Mouse (Mus musculus) CH12.LX (cell line): ENCODE measurements around the gene Muc3.

Experiments used
- CTCF ChIP-seq, 2 experiments: IDR thresholded peaks in 1 of 2; conservative IDR thresholded peaks in 1 of 2; 2 replicates each; pipeline ENCODE4 v1.5.1; 2011 to 2012; ENCODE audit warnings: low read depth in 2 of 2, low read length in 2 of 2, improper control_type of control experiment in 1 of 2, inconsistent platforms in 1 of 2, mild to moderate bottlenecking in 1 of 2, moderate library complexity in 1 of 2
- GABPA ChIP-seq: IDR thresholded peaks from 2 replicates; pipeline ENCODE4 v1.6.1; 2012; ENCODE audit warnings: low read depth, low read length, improper control_type of control experiment, inconsistent platforms; ENCODE audit not compliant: insufficient replicate concordance
- MEF2A ChIP-seq: IDR thresholded peaks from 2 replicates; pipeline ENCODE4 v1.6.1; 2014; ENCODE audit warnings: low read depth, mild to moderate bottlenecking, inconsistent platforms, low read length, improper control_type of control experiment, borderline replicate concordance
- NELFE ChIP-seq: IDR thresholded peaks from 2 replicates; pipeline ENCODE4 v1.6.1; 2011; ENCODE audit warnings: low read depth, low read length, improper control_type of control experiment
- POLR2A ChIP-seq: IDR thresholded peaks from 2 replicates; pipeline ENCODE4 v1.6.1; 2011; ENCODE audit warnings: low read depth, mild to moderate bottlenecking, improper control_type of control experiment, low read length
- RCOR1 ChIP-seq: conservative IDR thresholded peaks from 2 replicates; pipeline ENCODE4 v1.6.1; 2012; ENCODE audit warnings: low read depth, mild to moderate bottlenecking, inconsistent platforms, low read length, improper control_type of control experiment
- ZC3H11A ChIP-seq: IDR thresholded peaks from 2 replicates; pipeline ENCODE4 v1.6.1; 2012; ENCODE audit warnings: low read depth, mild to moderate bottlenecking, inconsistent platforms, low read length, improper control_type of control experiment
- ZKSCAN1 ChIP-seq: IDR thresholded peaks from 2 replicates; pipeline ENCODE4 v1.6.1; 2012; ENCODE audit warnings: low read depth, inconsistent platforms, low read length, improper control_type of control experiment, borderline replicate concordance

DNA sequence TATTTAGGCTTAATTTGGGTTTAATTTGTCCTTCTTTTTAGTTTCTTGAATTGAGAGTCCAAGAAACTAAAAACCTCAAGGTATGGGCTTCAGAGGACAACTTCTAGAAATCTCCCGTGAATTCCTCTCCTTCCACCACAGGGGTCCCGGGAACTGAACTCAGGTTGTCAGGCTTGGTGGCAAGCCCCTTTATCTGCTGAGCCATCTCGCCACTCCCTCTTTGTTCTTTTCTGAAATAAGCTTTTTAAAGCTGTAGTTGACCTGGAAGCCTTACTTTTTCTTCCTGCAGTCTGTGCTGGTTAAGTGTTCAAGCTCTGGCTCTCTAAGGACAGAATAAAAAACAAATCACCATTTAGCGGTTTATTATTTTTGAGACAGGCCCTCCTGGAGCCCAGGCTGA, 30.2 kb downstream of the Muc3 start:
- TF ChIP-seq GABPA (no peak), ZKSCAN1 (no peak), MEF2A (no peak), ZC3H11A (no peak), RCOR1 (no peak), CTCF (conservative IDR thresholded peaks at IDR 0.05 in 1 of 2, IDR thresholded peaks at IDR 0.05 in 1 of 2; ENCODE audit: low read depth in 2 of 2, low read length in 2 of 2) (no peak), NELFE (no peak), POLR2A (no peak)
